Mouse (Mus musculus): ENCODE measurements around the gene Zdhhc22.

- TF ChIP-seq POLR2A (IDR thresholded peaks at IDR 0.05; ENCODE audit: low read depth, low read length) (no peak), CTCF (IDR thresholded peaks at IDR 0.05; ENCODE audit: extremely low read depth, insufficient read length, insufficient replicate concordance, low read depth, low read length) (peak; percentile 34; the same call in 1 of the 2 replicates)
These were observed 45.1 kb downstream of the Zdhhc22 start for GRCm38 (mm10) chr12:86945126-86945525.

All from small intestine, adult 2 months (tissue).